Mouse (Mus musculus): ENCODE data around the gene Pde10a. TPM values are rescaled to one million over a fixed set of nuclear protein-coding genes. Genes with fewer than 3 reads are reported as not detected.

The Pde10a gene
- polyA plus RNA-seq, 1 experiment from 2014 or later: 10.7 TPM

DNA sequence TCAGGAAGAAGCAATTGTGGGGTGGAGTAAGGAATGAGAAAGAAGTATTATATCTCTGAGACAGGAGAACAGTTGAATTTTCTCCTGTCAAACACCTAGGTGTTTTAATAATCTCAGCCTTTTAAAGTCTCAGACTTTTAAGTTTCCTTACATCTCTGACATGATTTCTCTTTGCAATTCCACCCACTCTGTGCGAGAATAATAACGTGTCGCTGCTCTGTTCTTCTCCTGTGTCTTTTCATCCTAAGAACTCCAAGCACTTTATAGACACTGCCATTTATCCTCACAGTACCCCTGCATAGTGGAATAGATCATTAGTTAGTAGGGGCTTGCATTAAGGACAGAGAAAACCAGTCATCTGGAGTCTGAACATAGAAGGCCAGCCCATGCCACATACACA, 217.6 kb downstream of the Pde10a start:
- 96% methylated on average over 3 of the region's 3 CpGs for WGBS
- Histone ChIP-seq H3K4me3 (replicated peaks) (no peak overlapping the region), H3K4me1 (no peaks in the 10 kb centered on the region), H3K9ac (no peak overlapping the region), H3K27me3 (no peaks in the 10 kb centered on the region), H3K27ac (no peak overlapping the region), H3K36me3 (replicated peaks) (no peaks in the 10 kb centered on the region), H3K4me2 (no peak overlapping the region), H3K9me3 (no peaks in the 10 kb centered on the region)
- ATAC-seq (ENCODE audit: low FRiP score): no peak

DNA sequence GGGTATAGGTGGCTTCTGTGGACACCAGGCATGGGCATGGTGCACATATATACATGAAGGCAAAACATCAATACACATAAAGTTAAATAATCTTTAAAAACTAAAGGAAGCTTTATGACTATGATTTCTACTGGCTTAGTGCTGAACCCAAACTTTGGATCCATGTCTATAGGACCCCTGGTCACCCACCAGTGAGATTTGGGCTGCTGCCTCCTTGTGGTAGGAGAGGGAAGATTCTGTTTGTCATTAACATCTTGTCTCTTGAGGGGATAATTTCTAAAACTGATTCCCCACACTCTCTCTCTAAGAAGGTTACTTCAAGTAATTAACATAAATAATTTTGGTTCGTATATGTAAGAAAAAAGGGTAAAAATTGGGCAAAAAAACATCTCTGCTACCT, 220.2 kb downstream of the Pde10a start:
- no peak overlapping the region for H3K4me3 ChIP-seq (replicated peaks)
- no peak for ATAC-seq (ENCODE audit: low FRiP score)
- 69% methylated on average over 1 of the region's 1 CpGs for WGBS
- no peaks in the 10 kb centered on the region for H3K4me1 ChIP-seq
- H3K9me3 ChIP-seq: no peaks in the 10 kb centered on the region
- no peak overlapping the region for H3K27ac ChIP-seq
- no peaks in the 10 kb centered on the region for H3K27me3 ChIP-seq
- no peak overlapping the region for H3K4me2 ChIP-seq
- H3K9ac ChIP-seq: no peak overlapping the region
- H3K36me3 ChIP-seq (replicated peaks): no peaks in the 10 kb centered on the region

DNA sequence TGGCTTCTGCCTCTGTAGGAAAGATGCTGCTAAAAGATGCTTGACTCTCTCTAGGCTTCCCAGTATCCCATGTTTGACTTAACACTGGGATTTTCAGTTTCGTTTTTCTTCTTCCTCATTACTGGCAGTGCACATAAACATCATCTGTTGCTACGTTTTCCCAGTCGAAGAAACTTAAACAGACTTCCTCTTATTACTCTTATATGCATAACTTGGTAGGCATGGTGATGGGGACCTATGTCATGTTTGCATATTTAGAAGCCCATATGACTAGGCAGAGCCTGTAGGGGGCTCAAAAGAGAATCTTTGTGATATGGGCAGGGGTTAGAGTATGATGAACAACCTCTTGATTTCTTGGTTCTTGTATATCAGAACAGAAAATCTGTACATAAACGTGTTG, 224.3 kb downstream of the Pde10a start:
- Histone ChIP-seq H3K27me3 (no peaks in the 10 kb centered on the region), H3K4me3 (replicated peaks) (no peak overlapping the region), H3K4me2 (no peak overlapping the region), H3K36me3 (replicated peaks) (no peaks in the 10 kb centered on the region), H3K27ac (no peak overlapping the region), H3K9me3 (no peaks in the 10 kb centered on the region), H3K4me1 (no peaks in the 10 kb centered on the region), H3K9ac (no peak overlapping the region)
- 83% methylated on average over 4 of the region's 4 CpGs for WGBS
- ATAC-seq (ENCODE audit: low FRiP score): no peak

DNA sequence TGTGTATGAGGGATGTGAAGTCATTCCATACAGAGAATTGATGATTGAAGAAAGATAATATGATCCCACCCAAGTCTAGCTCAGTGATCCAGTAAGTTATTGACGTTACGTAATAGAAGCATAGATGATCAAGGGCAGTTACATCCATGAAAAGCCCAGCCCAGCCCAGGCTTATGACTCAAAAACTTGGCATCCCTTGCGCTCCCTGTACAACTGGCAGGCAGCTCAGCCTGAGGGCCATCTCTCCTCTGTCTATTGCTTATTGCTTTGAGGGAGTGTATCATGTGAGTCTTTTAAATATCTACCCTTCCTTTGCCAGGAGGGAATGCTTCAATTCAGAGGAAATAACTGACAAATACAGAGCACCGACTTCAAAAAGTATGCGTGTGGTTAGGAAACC, 232.4 kb downstream of the Pde10a start:
- H3K36me3 ChIP-seq (replicated peaks): no peaks in the 10 kb centered on the region
- H3K4me3 ChIP-seq (replicated peaks): no peak overlapping the region
- H3K9me3 ChIP-seq: no peaks in the 10 kb centered on the region
- no peak for ATAC-seq (ENCODE audit: low FRiP score)
- H3K4me2 ChIP-seq: no peak overlapping the region
- no peaks in the 10 kb centered on the region for H3K4me1 ChIP-seq
- H3K27me3 ChIP-seq: no peaks in the 10 kb centered on the region
- WGBS: 96% methylated on average over 5 of the region's 5 CpGs
- H3K9ac ChIP-seq: no peak overlapping the region
- H3K27ac ChIP-seq: no peak overlapping the region

DNA sequence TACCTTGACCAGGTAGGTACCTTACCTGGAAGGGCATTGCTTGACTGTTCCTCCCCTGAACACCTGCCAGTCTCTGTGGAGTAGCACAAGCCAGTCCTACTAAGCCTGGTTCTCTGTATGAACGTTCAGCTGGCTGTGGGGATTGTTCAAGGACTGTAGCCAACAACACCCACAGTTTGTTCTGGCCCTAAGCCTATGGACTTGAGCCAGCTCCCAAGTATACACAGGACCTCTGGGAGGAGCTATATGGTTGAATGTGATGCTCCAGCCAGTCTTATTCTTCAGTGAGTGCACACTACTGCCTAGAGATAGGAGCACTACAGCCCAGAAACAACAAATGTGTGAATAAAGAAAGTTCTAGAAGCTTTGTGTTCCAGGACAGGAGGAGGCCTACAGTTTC, 238.1 kb downstream of the Pde10a start:
- no peak overlapping the region for H3K9ac ChIP-seq
- H3K4me1 ChIP-seq: no peaks in the 10 kb centered on the region
- ATAC-seq (ENCODE audit: low FRiP score): no peak
- no peak overlapping the region for H3K27ac ChIP-seq
- 69% methylated on average over 1 of the region's 1 CpGs for WGBS
- H3K4me2 ChIP-seq: no peak overlapping the region
- H3K4me3 ChIP-seq (replicated peaks): no peak overlapping the region
- no peaks in the 10 kb centered on the region for H3K27me3 ChIP-seq
- H3K36me3 ChIP-seq (replicated peaks): no peaks in the 10 kb centered on the region
- H3K9me3 ChIP-seq: no peaks in the 10 kb centered on the region

DNA sequence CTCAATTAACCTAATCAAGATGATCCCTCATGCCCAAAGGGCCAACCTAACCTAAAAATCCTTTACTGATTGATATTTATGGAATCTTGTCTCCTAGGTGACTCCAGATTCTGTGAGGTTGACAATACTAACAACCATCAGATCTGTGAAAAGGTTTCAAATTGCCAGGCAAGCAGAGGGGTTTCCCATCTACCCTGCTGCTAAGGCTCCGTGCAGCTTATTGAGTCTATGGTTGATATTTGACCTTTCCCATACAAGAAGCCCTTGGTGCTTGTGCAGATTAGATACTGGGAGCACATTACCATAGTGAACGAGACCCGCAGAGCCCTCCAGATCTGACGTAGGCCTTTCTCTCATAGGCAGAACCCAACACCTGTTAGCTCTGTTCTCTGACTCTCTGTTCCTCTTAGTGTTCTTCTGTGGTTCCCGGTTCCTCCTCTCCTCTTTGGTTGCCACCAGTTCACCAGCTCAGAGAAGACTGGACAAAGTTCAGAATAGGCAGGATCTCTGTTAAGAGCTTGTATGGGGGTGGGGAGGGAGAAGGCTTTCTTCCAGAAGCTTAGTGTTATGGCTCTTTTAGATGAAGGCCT, 240.9 kb downstream of the Pde10a start:
- Histone ChIP-seq H3K9me3 (no peaks in the 10 kb centered on the region), H3K36me3 (replicated peaks) (no peaks in the 10 kb centered on the region), H3K27ac (no peak overlapping the region), H3K9ac (no peak overlapping the region), H3K4me1 (no peaks in the 10 kb centered on the region), H3K27me3 (no peaks in the 10 kb centered on the region), H3K4me2 (no peak overlapping the region), H3K4me3 (replicated peaks) (no peak overlapping the region)
- ATAC-seq (ENCODE audit: low FRiP score): no peak
- 81% methylated on average over 5 of the region's 5 CpGs for WGBS

DNA sequence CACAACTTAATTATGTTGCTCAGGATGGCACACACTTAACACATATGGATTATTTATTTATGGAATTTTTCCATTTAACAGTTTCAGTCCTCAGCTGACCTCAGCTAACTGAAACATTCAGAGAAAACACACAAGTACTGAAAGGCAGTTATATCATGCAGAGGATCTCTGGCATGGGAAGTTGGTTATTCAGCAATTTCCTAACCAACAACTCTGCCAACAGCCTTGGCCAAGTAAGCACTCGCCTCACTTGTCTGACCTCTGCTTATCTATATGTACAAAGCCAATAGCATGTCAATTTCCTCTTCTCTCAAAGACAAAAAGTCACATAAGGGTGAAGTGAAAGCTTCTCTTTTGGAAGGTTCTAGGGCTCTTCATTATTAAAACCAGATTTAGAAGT, 244.0 kb downstream of the Pde10a start:
- no peaks in the 10 kb centered on the region for H3K4me1 ChIP-seq

DNA sequence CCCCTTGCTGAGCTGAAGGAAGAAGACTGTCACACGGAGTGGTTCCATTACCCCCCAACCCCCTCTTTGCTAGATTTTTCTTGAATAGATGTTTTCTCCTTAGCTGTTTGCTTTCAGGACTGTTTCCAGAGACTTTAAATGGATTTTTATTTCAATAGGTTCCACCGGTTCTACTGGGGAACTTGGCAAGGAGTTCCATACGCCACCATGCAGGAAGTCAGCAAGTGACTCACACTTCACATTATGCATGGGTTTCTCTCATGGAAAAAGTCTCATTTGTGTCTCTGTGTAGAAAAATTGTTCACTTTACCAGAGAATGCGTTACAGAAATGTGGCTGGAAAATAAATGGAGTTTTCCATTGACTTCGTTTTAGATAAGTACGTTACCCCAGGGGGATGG, 248.2 kb downstream of the Pde10a start:
- Histone ChIP-seq H3K4me3 (replicated peaks) (no peak overlapping the region), H3K27ac (no peak overlapping the region), H3K36me3 (replicated peaks) (no peaks in the 10 kb centered on the region), H3K9me3 (no peaks in the 10 kb centered on the region), H3K27me3 (0 out of 2 replicates have a peak, but pooled peaks cover 3% of the 10 kb centered on the region), H3K4me2 (no peak overlapping the region), H3K9ac (no peak overlapping the region), H3K4me1 (no peaks in the 10 kb centered on the region)
- 88% methylated on average over 6 of the region's 6 CpGs for WGBS
- no peak for ATAC-seq (ENCODE audit: low FRiP score)

More for the DNA sequence above, 244.0 kb downstream of the Pde10a start:
- no peak overlapping the region for H3K9ac ChIP-seq
- 0 out of 2 replicates have a peak, but pooled peaks cover 3% of the 10 kb centered on the region for H3K27me3 ChIP-seq
- H3K36me3 ChIP-seq (replicated peaks): no peaks in the 10 kb centered on the region
- no peak overlapping the region for H3K4me3 ChIP-seq (replicated peaks)
- H3K27ac ChIP-seq: no peak overlapping the region
- H3K4me2 ChIP-seq: no peak overlapping the region
- 93% methylated on average over 1 of the region's 1 CpGs for WGBS
- no peaks in the 10 kb centered on the region for H3K9me3 ChIP-seq
- ATAC-seq (ENCODE audit: low FRiP score): no peak

DNA sequence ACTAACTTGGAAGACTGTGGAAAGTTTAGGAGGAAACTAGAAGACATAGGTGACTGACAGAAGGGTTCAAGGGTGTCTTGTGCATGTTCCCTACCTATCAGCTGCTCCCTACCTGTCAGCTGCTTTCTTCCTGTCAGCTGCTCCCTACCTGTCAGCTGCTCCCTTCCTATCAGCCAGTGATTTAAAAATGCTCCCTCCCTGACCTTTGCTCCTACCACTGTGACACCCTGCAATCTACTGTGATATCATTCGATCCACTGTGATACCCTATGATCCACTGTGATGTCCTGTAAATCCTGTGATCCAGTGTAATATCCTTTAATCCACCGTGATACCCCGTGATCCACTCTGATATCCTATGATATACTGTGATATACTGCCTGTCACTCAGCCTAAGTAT, 249.1 kb downstream of the Pde10a start:
- H3K27ac ChIP-seq: no peak overlapping the region
- ATAC-seq (ENCODE audit: low FRiP score): no peak
- H3K9ac ChIP-seq: no peak overlapping the region
- H3K4me2 ChIP-seq: no peak overlapping the region
- 92% methylated on average over 3 of the region's 3 CpGs for WGBS
- no peaks in the 10 kb centered on the region for H3K36me3 ChIP-seq (replicated peaks)
- H3K27me3 ChIP-seq: 0 out of 2 replicates have a peak, but pooled peaks cover 3% of the 10 kb centered on the region
- H3K4me3 ChIP-seq (replicated peaks): no peak overlapping the region
- no peaks in the 10 kb centered on the region for H3K9me3 ChIP-seq
- H3K4me1 ChIP-seq: no peaks in the 10 kb centered on the region

DNA sequence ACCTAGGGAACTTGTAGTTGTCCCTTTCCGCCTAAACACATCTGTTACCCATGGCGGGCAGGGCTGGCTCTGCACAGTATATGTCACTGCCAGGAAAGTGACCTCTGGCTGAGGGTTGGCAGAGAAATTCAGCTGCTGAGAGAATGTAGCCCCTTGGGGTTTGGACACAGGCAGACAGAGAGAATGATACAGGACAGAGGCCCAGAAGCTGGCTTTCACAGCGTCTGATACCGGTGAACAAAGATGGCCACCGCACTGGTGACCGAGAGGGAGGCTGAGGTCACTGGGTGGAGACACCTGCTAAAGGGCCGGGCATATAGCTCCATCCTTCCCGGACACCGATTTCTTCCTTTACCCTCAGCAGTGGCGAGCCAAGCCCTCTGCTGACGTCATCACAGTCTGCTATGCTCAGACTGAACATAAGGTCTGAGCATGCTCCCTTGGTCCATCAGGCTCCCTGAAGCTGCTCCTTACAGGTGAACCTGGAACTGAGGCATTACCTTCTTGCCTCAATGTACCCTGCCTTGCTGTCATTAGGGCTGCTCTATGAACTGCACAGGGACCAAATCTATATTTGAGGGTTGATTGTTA, 250.5 kb downstream of the Pde10a start:
- WGBS: 84% methylated on average over 11 of the region's 11 CpGs
- no peak overlapping the region for H3K4me2 ChIP-seq
- H3K9ac ChIP-seq: no peak overlapping the region
- H3K27ac ChIP-seq: no peak overlapping the region
- H3K4me3 ChIP-seq (replicated peaks): no peak overlapping the region
- H3K27me3 ChIP-seq: 0 out of 2 replicates have a peak, but pooled peaks cover 3% of the 10 kb centered on the region
- no peaks in the 10 kb centered on the region for H3K9me3 ChIP-seq
- H3K36me3 ChIP-seq (replicated peaks): no peaks in the 10 kb centered on the region
- no peaks in the 10 kb centered on the region for H3K4me1 ChIP-seq
- no peak for ATAC-seq (ENCODE audit: low FRiP score)

DNA sequence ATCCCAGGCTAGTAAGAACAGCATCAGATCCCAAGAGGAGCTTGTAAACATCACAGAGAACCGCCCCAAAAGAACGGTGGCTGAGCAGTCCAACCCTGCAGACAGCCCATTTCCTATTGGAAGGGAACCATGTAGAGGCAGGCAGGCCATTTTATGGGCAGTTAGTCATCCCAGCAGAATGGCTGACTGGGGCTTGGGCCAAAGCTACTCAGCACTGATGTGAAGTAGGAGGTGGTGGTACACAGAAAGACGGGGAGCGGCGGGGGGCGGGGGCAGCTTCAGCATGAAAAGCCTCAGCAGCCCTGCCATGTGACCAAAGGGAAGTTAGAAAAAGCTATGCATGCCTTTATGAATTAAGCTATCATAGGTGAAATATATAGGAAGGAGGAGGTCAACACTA, 252.5 kb downstream of the Pde10a start:
- H3K27me3 ChIP-seq: 0 out of 2 replicates have a peak, but pooled peaks cover under 1% of the 10 kb centered on the region
- no peak overlapping the region for H3K4me2 ChIP-seq
- WGBS: 97% methylated on average over 6 of the region's 6 CpGs
- no peaks in the 10 kb centered on the region for H3K4me1 ChIP-seq
- ATAC-seq (ENCODE audit: low FRiP score): no peak
- no peak overlapping the region for H3K27ac ChIP-seq
- H3K9ac ChIP-seq: no peak overlapping the region
- no peaks in the 10 kb centered on the region for H3K9me3 ChIP-seq
- H3K4me3 ChIP-seq (replicated peaks): no peak overlapping the region
- no peaks in the 10 kb centered on the region for H3K36me3 ChIP-seq (replicated peaks)

DNA sequence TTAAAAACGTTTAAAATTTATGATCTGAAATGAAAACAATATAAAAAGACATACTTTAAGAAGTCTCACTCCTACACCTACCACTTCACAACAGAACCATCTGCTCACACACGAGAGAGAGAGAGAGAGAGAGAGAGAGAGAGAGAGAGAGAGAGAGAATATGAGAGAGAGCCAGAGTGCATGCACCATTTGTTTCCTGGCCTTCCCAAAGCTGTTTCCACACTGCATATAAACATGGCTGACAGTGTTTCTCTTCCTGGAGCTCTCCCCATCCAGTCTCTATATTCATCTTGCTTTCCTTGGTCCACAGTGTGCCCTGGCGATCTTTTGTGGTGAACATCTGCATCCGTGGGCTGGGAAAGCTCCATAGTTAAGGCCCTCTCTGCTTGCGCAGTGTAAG, 253.7 kb downstream of the Pde10a start:
- no peak overlapping the region for H3K4me3 ChIP-seq (replicated peaks)
- no peaks in the 10 kb centered on the region for H3K9me3 ChIP-seq
- no peaks in the 10 kb centered on the region for H3K36me3 ChIP-seq (replicated peaks)
- no peaks in the 10 kb centered on the region for H3K4me1 ChIP-seq
- H3K27me3 ChIP-seq: no peaks in the 10 kb centered on the region
- no peak for ATAC-seq (ENCODE audit: low FRiP score)
- H3K4me2 ChIP-seq: no peak overlapping the region
- no peak overlapping the region for H3K27ac ChIP-seq
- no peak overlapping the region for H3K9ac ChIP-seq
- 70% methylated on average over 5 of the region's 5 CpGs for WGBS

DNA sequence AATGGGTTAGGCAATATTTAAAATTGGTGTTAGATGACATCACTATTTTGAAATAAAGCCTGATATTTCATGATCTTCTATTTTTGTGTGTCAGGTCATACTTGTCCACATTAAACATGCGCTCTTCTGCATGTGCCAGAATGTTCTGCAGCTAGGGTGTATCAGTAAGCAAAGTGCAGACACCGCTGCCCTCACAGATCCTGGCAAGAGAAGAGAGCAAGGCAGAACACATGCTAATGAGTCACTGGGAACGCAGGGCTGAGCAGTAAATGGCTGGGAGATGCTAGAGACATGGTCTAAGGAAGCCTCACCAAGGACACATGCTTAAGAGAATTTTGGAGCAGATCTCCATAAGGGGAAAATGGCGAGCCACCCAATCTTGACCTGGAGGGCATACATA, 255.3 kb downstream of the Pde10a start:
- Histone ChIP-seq H3K4me1 (no peaks in the 10 kb centered on the region), H3K27ac (no peak overlapping the region), H3K4me2 (no peak overlapping the region), H3K27me3 (no peaks in the 10 kb centered on the region), H3K36me3 (replicated peaks) (no peaks in the 10 kb centered on the region), H3K9me3 (no peaks in the 10 kb centered on the region), H3K4me3 (replicated peaks) (no peak overlapping the region), H3K9ac (no peak overlapping the region)
- no peak for ATAC-seq (ENCODE audit: low FRiP score)
- 88% methylated on average over 4 of the region's 4 CpGs for WGBS

All from forebrain, embryonic 12.5 days (tissue).